Mouse (Mus musculus): ENCODE results near the gene Gm21866. TPM values are rescaled to one million over a fixed set of nuclear protein-coding genes. Genes with fewer than 3 reads are reported as not detected.
"Not testable (repeated sequence)": the region's sequence is repeated elsewhere in the genome, so short reads cannot be mapped to it uniquely, and the experiment has no call there.

Gm21866 gene
- not detected in 2 replicates for total RNA-seq (2017)

- ATAC-seq (ENCODE audit: extremely low read depth, insufficient number of reproducible peaks, low FRiP score, poor library complexity, severe bottlenecking), result not testable (repeated sequence)
Measured at GRCm38 (mm10) chrY:13465479-13465878, at the start of gene Gm21866. Gene Gm21866, minus strand, starts transcription at chrY:13465579.

- ATAC-seq (ENCODE audit: extremely low read depth, insufficient number of reproducible peaks, low FRiP score, poor library complexity, severe bottlenecking), result not testable (repeated sequence)
Measured at GRCm38 (mm10) chrY:13493726-13494125, 28.3 kb upstream of the Gm21866 start, which contains the start of gene Gm20773. Gene Gm20773, plus strand, starts transcription at chrY:13494026.

Other genes with a start within 250 kb of the Gm21866 start
- not detected in 2 replicates for gene Gm21828, start 241.7 kb downstream of the Gm21866 start, total RNA-seq (2017)
- gene Gm21440, start 213.2 kb downstream of the Gm21866 start, total RNA-seq (2017), result not detected in 2 replicates
- not detected in 2 replicates for gene Gm21454, start 213.1 kb downstream of the Gm21866 start, total RNA-seq (2017)
- not detected in 2 replicates for gene Gm21725, start 116.5 kb downstream of the Gm21866 start, total RNA-seq (2017)
- not detected in 2 replicates for gene Gm20773, start 28.4 kb upstream of the Gm21866 start, total RNA-seq (2017)